ENCODE assay signal across 34 mouse cellular contexts in the genomic region with DNA sequence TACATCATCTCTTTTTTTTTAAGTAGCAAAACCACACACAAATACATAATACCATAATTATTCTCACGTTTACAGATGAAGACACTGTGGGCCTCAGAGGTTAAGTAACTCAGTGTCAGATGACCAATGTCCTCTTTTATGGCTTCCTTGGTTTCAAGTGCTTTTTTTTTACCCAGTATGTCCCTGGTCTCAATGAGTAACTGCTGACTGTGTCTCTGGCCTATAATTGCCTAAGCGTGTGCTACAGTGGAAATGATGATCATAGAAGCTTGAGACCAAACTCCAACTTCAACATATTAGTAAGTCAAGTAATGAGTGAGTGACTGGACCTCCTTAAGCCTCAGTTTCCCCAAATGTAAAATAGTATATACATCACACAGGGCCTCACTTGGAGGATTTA.
DNase-seq lines count a peak whose midpoint lies in the region; ATAC-seq and TF ChIP-seq lines count a peak whose summit lies in the region.
"Had no signal": no experiment of that assay in that cellular context is flagged by ENCODE, and none has a peak within 500 bp of the region (broad histone marks: within the 10 kb centered on the region; RNA-seq: fewer than 3 reads in every experiment).

No protein-coding gene starts in this region.

- H3K36me3 ChIP-seq in lung, postnatal 0 days (ENCODE audit: insufficient read depth, low read length), result no peaks in the 10 kb centered on the region
- H3K36me3 ChIP-seq: embryonic facial prominence, embryonic 12.5 days; forebrain, embryonic 10.5 days; forebrain, embryonic 15.5 days; G1E; heart, embryonic 13.5 days; hindbrain, embryonic 10.5 days; hindbrain, embryonic 15.5 days; limb, embryonic 12.5 days; liver, embryonic 13.5 days; lung, embryonic 15.5 days; midbrain, embryonic 13.5 days; neural tube, embryonic 15.5 days had no signal

- no peaks in the 10 kb centered on the region for H3K27me3 ChIP-seq in lung, postnatal 0 days (replicated peaks; ENCODE audit: insufficient read depth, low read length)
- H3K27me3 ChIP-seq: embryonic facial prominence, embryonic 12.5 days; forebrain, embryonic 15.5 days; heart, embryonic 13.5 days; limb, embryonic 12.5 days; liver, embryonic 13.5 days; lung, embryonic 15.5 days; neural tube, embryonic 15.5 days had no signal

- peak; percentile 90 for DNase-seq in heart, adult 11 months
- no peak for DNase-seq in heart, postnatal 36 days
- peak; percentile 42 for DNase-seq in lung, postnatal 0 days (ENCODE audit: low spot score)
- DNase-seq in lung, postnatal 4 days, result no peak
- DNase-seq in layer of hippocampus, adult 18-20 months (ENCODE audit: low spot score in 2 of 2), result no peak
- no peak for DNase-seq in ovary, postnatal 10 days (ENCODE audit: low spot score)
- DNase-seq: adrenal gland, postnatal 14 days; cerebellum, adult 11-12 months; cerebellum, adult 9-11 months; embryo, embryonic 11 days; gastrocnemius, postnatal 25 days; heart, postnatal 10 days; kidney, adult 8-10 months; kidney, postnatal 4 days; layer of hippocampus, postnatal 36 days; liver, embryonic 13.5 days; right cerebral cortex, postnatal 25 days; spleen, adult 18-20 months had no signal

- TF ChIP-seq EP300 in lung, postnatal 0 days (IDR thresholded peaks at IDR 0.05), result 0 out of 2 replicates have a peak, but pooled peaks have one; percentile 14

- no peaks in the 10 kb centered on the region; the same call in 1 of the 2 replicates for H3K4me1 ChIP-seq in lung, postnatal 0 days (ENCODE audit: insufficient read depth, low read depth, low read length)

- H3K9me3 ChIP-seq in lung, postnatal 0 days (ENCODE audit: low read length), result no peaks in the 10 kb centered on the region
- H3K9me3 ChIP-seq: embryonic facial prominence, embryonic 12.5 days; forebrain, embryonic 10.5 days; forebrain, embryonic 15.5 days; heart, embryonic 13.5 days; hindbrain, embryonic 10.5 days; hindbrain, embryonic 15.5 days; limb, embryonic 12.5 days; liver, embryonic 13.5 days; lung, embryonic 15.5 days; megakaryocyte, embryonic 14.5 days; midbrain, embryonic 13.5 days; neural tube, embryonic 15.5 days had no signal

- no peak overlapping the region for H3K4me2 ChIP-seq in lung, postnatal 0 days (replicated peaks; ENCODE audit: low read depth, low read length)
- H3K4me2 ChIP-seq: embryonic facial prominence, embryonic 12.5 days; forebrain, embryonic 15.5 days; heart, embryonic 13.5 days; hindbrain, embryonic 15.5 days; limb, embryonic 12.5 days; liver, embryonic 13.5 days; lung, embryonic 15.5 days; midbrain, embryonic 13.5 days; neural tube, embryonic 15.5 days had no signal

- ATAC-seq in lung, postnatal 0 days, result no peak
- ATAC-seq in granulocyte monocyte progenitor cell, adult 5-6 weeks (replicated peaks; ENCODE audit: poor library complexity, severe bottlenecking), result peak; percentile 83
- peak; percentile 83 for ATAC-seq in monocyte, adult 5-6 weeks (replicated peaks; ENCODE audit: insufficient number of reproducible peaks, low FRiP score, low TSS enrichment, poor library complexity, severe bottlenecking)
- ATAC-seq: forebrain, embryonic 15.5 days; inflammation-experienced regulatory T-cells, adult 6 months; midbrain, embryonic 13.5 days had no signal

- intact Hi-C loops in heart, postnatal 36 days (cut with DNase I), result loop anchor here (10.0 kb wide), 1 partner anchor 127 kb away; no protein-coding TSS in a partner anchor

- no peak overlapping the region for H3K27ac ChIP-seq in lung, postnatal 0 days (ENCODE audit: low read length)
- H3K27ac ChIP-seq: embryonic facial prominence, embryonic 12.5 days; forebrain, embryonic 10.5 days; forebrain, embryonic 15.5 days; heart, embryonic 13.5 days; hindbrain, embryonic 10.5 days; hindbrain, embryonic 15.5 days; kidney, postnatal 0 days; limb, embryonic 12.5 days; liver, embryonic 13.5 days; lung, embryonic 15.5 days; midbrain, embryonic 13.5 days; neural tube, embryonic 15.5 days had no signal

- no peak overlapping the region for H3K4me3 ChIP-seq in lung, postnatal 0 days (ENCODE audit: low read depth, low read length)
- H3K4me3 ChIP-seq: embryonic facial prominence, embryonic 12.5 days; forebrain, embryonic 10.5 days; forebrain, embryonic 15.5 days; heart, embryonic 13.5 days; hindbrain, embryonic 10.5 days; hindbrain, embryonic 15.5 days; limb, embryonic 12.5 days; liver, embryonic 13.5 days; lung, embryonic 15.5 days; megakaryocyte, embryonic 14.5 days; midbrain, embryonic 13.5 days; neural tube, embryonic 15.5 days had no signal

- 85% methylated on average over 2 of the region's 2 CpGs for WGBS in lung, postnatal 0 days

- no peak for TF ChIP-seq CTCF in lung, postnatal 0 days (IDR thresholded peaks at IDR 0.05)

- H3K9ac ChIP-seq in lung, postnatal 0 days (replicated peaks; ENCODE audit: low read depth), result no peak overlapping the region
- H3K9ac ChIP-seq: embryonic facial prominence, embryonic 12.5 days; forebrain, embryonic 15.5 days; heart, embryonic 13.5 days; hindbrain, embryonic 15.5 days; limb, embryonic 12.5 days; liver, embryonic 13.5 days; lung, embryonic 15.5 days; midbrain, embryonic 13.5 days; neural tube, embryonic 15.5 days had no signal

Comparison
In these comparisons a context has a peak if more than half of its experiments do, and no peak if none do; other contexts are left out.
1. DNase-seq: peak in heart, adult 11 months (single experiment) and lung, postnatal 0 days (single experiment); none in heart, postnatal 36 days (0 of 2), lung, postnatal 4 days (0 of 2), layer of hippocampus, adult 18-20 months (0 of 2) and ovary, postnatal 10 days (single experiment).